Mouse (Mus musculus): ENCODE results near the gene Spcs2. TPM values are rescaled to one million over a fixed set of nuclear protein-coding genes. Genes with fewer than 3 reads are reported as not detected.
"Not testable (repeated sequence)": the region's sequence is repeated elsewhere in the genome, so short reads cannot be mapped to it uniquely, and the experiment has no call there.

The Spcs2 gene
- polyA plus RNA-seq, 1 experiment, result 104 TPM

- Histone ChIP-seq H3K36me3 (ENCODE audit: control insufficient read depth, insufficient read depth, low read length, poor library complexity, severe bottlenecking) (no peaks in the 10 kb centered on the region), H3K4me3 (ENCODE audit: low read depth, low read length) (no peak overlapping the region), H3K9ac (ENCODE audit: low read depth, poor library complexity, severe bottlenecking) (no peak overlapping the region), H3K4me1 (ENCODE audit: control insufficient read depth, insufficient read depth, low read length) (no peaks in the 10 kb centered on the region), H3K27ac (ENCODE audit: insufficient read depth, low read length) (no peak overlapping the region), H3K9me3 (replicated peaks; ENCODE audit: control insufficient read depth, insufficient read depth, low read length, poor library complexity, severe bottlenecking) (no peaks in the 10 kb centered on the region), H3K27me3 (ENCODE audit: control insufficient read depth, insufficient read depth, low read length, poor library complexity, severe bottlenecking) (no peaks in the 10 kb centered on the region)
- no peak for TF ChIP-seq CTCF (IDR thresholded peaks at IDR 0.05; ENCODE audit: low read depth, low read length)
- TF ChIP-seq EP300 (IDR thresholded peaks at IDR 0.05; ENCODE audit: insufficient read depth, low read depth, low read length), result no peak
- TF ChIP-seq POLR2A (IDR thresholded peaks at IDR 0.05; ENCODE audit: insufficient read depth, low read length), result no peak
Observed at GRCm38 (mm10) chr7:99824649-99825483, 38.4 kb downstream of the Spcs2 start.

GRCm38 (mm10) chr7:99823045-99823663, 40.1 kb downstream of the Spcs2 start:
- no peak overlapping the region for H3K27ac ChIP-seq (ENCODE audit: insufficient read depth, low read length)
- no peaks in the 10 kb centered on the region for H3K9me3 ChIP-seq (replicated peaks; ENCODE audit: control insufficient read depth, insufficient read depth, low read length, poor library complexity, severe bottlenecking)
- no peaks in the 10 kb centered on the region for H3K36me3 ChIP-seq (ENCODE audit: control insufficient read depth, insufficient read depth, low read length, poor library complexity, severe bottlenecking)
- no peaks in the 10 kb centered on the region for H3K27me3 ChIP-seq (ENCODE audit: control insufficient read depth, insufficient read depth, low read length, poor library complexity, severe bottlenecking)
- no peak overlapping the region for H3K4me3 ChIP-seq (ENCODE audit: low read depth, low read length)
- no peaks in the 10 kb centered on the region for H3K4me1 ChIP-seq (ENCODE audit: control insufficient read depth, insufficient read depth, low read length)
- H3K9ac ChIP-seq (ENCODE audit: low read depth, poor library complexity, severe bottlenecking), result no peak overlapping the region
- no peak for TF ChIP-seq POLR2A (IDR thresholded peaks at IDR 0.05; ENCODE audit: insufficient read depth, low read length)
- no peak for TF ChIP-seq CTCF (IDR thresholded peaks at IDR 0.05; ENCODE audit: low read depth, low read length)
- no peak for TF ChIP-seq EP300 (IDR thresholded peaks at IDR 0.05; ENCODE audit: insufficient read depth, low read depth, low read length)

- Histone ChIP-seq H3K27me3 (ENCODE audit: control insufficient read depth, insufficient read depth, low read length, poor library complexity, severe bottlenecking) (no peaks in the 10 kb centered on the region), H3K4me1 (ENCODE audit: control insufficient read depth, insufficient read depth, low read length) (no peaks in the 10 kb centered on the region), H3K36me3 (ENCODE audit: control insufficient read depth, insufficient read depth, low read length, poor library complexity, severe bottlenecking) (no peaks in the 10 kb centered on the region), H3K9me3 (replicated peaks; ENCODE audit: control insufficient read depth, insufficient read depth, low read length, poor library complexity, severe bottlenecking) (no peaks in the 10 kb centered on the region), H3K4me3 (ENCODE audit: low read depth, low read length) (no peak overlapping the region), H3K9ac (ENCODE audit: low read depth, poor library complexity, severe bottlenecking) (no peak overlapping the region), H3K27ac (ENCODE audit: insufficient read depth, low read length) (no peak overlapping the region)
- TF ChIP-seq CTCF (IDR thresholded peaks at IDR 0.05; ENCODE audit: low read depth, low read length) (no peak), POLR2A (IDR thresholded peaks at IDR 0.05; ENCODE audit: insufficient read depth, low read length) (no peak), EP300 (IDR thresholded peaks at IDR 0.05; ENCODE audit: insufficient read depth, low read depth, low read length) (no peak)
Observed at GRCm38 (mm10) chr7:99822426-99822825, 40.8 kb downstream of the Spcs2 start.

GRCm38 (mm10) chr7:99821953-99822352, 41.3 kb downstream of the Spcs2 start:
- Histone ChIP-seq H3K27ac (ENCODE audit: insufficient read depth, low read length) (no peak overlapping the region), H3K27me3 (ENCODE audit: control insufficient read depth, insufficient read depth, low read length, poor library complexity, severe bottlenecking) (no peaks in the 10 kb centered on the region), H3K4me3 (ENCODE audit: low read depth, low read length) (no peak overlapping the region), H3K9me3 (replicated peaks; ENCODE audit: control insufficient read depth, insufficient read depth, low read length, poor library complexity, severe bottlenecking) (no peaks in the 10 kb centered on the region), H3K4me1 (ENCODE audit: control insufficient read depth, insufficient read depth, low read length) (no peaks in the 10 kb centered on the region), H3K9ac (ENCODE audit: low read depth, poor library complexity, severe bottlenecking) (no peak overlapping the region), H3K36me3 (ENCODE audit: control insufficient read depth, insufficient read depth, low read length, poor library complexity, severe bottlenecking) (no peaks in the 10 kb centered on the region)
- no peak for TF ChIP-seq EP300 (IDR thresholded peaks at IDR 0.05; ENCODE audit: insufficient read depth, low read depth, low read length)

GRCm38 (mm10) chr7:99818181-99818725, 45.0 kb downstream of the Spcs2 start:
- not testable (repeated sequence) for H3K9me3 ChIP-seq (replicated peaks; ENCODE audit: control insufficient read depth, insufficient read depth, low read length, poor library complexity, severe bottlenecking); H3K27ac ChIP-seq (ENCODE audit: insufficient read depth, low read length); H3K27me3 ChIP-seq (ENCODE audit: control insufficient read depth, insufficient read depth, low read length, poor library complexity, severe bottlenecking); H3K9ac ChIP-seq (ENCODE audit: low read depth, poor library complexity, severe bottlenecking); H3K4me1 ChIP-seq (ENCODE audit: control insufficient read depth, insufficient read depth, low read length); H3K4me3 ChIP-seq (ENCODE audit: low read depth, low read length); H3K36me3 ChIP-seq (ENCODE audit: control insufficient read depth, insufficient read depth, low read length, poor library complexity, severe bottlenecking)

GRCm38 (mm10) chr7:99813394-99813793, 49.9 kb downstream of the Spcs2 start:
- no peak overlapping the region for H3K4me3 ChIP-seq (ENCODE audit: low read depth, low read length)
- no peaks in the 10 kb centered on the region for H3K4me1 ChIP-seq (ENCODE audit: control insufficient read depth, insufficient read depth, low read length)
- no peaks in the 10 kb centered on the region for H3K9me3 ChIP-seq (replicated peaks; ENCODE audit: control insufficient read depth, insufficient read depth, low read length, poor library complexity, severe bottlenecking)
- H3K27ac ChIP-seq (ENCODE audit: insufficient read depth, low read length), result no peak overlapping the region
- no peaks in the 10 kb centered on the region for H3K27me3 ChIP-seq (ENCODE audit: control insufficient read depth, insufficient read depth, low read length, poor library complexity, severe bottlenecking)
- no peak overlapping the region for H3K9ac ChIP-seq (ENCODE audit: low read depth, poor library complexity, severe bottlenecking)
- TF ChIP-seq EP300 (IDR thresholded peaks at IDR 0.05; ENCODE audit: insufficient read depth, low read depth, low read length), result no peak
- peak; percentile 59 for TF ChIP-seq CTCF (IDR thresholded peaks at IDR 0.05; ENCODE audit: low read depth, low read length)
- H3K36me3 ChIP-seq (ENCODE audit: control insufficient read depth, insufficient read depth, low read length, poor library complexity, severe bottlenecking), result no peaks in the 10 kb centered on the region
